Mouse (Mus musculus) adrenal gland, postnatal 4 days (tissue): ENCODE results near the gene Runx3. TPM values are rescaled to one million over a fixed set of nuclear protein-coding genes. Genes with fewer than 3 reads are reported as not detected.

Experiments
- DNase-seq, 2 experiments: peaks; one replicate each; pipeline ENCODE4 v3.0.0; 2021 to 2022; ENCODE audit warnings: low spot score in 2 of 2, mixed read lengths in 2 of 2
- total RNA-seq, 2 experiments: library from RNA; stranded (reverse); gene quantifications; 2 replicates each; pipeline ENCODE4 v1.2.3; 2021

Runx3 gene
- total RNA-seq, 2 experiments from 2014 or later: 1.3 to 1.7 TPM

- DNase-seq: peak; percentile 32 to 37
These were observed 29.8 kb downstream of the Runx3 start for GRCm38 (mm10) chr4:135150031-135150801.

DNA sequence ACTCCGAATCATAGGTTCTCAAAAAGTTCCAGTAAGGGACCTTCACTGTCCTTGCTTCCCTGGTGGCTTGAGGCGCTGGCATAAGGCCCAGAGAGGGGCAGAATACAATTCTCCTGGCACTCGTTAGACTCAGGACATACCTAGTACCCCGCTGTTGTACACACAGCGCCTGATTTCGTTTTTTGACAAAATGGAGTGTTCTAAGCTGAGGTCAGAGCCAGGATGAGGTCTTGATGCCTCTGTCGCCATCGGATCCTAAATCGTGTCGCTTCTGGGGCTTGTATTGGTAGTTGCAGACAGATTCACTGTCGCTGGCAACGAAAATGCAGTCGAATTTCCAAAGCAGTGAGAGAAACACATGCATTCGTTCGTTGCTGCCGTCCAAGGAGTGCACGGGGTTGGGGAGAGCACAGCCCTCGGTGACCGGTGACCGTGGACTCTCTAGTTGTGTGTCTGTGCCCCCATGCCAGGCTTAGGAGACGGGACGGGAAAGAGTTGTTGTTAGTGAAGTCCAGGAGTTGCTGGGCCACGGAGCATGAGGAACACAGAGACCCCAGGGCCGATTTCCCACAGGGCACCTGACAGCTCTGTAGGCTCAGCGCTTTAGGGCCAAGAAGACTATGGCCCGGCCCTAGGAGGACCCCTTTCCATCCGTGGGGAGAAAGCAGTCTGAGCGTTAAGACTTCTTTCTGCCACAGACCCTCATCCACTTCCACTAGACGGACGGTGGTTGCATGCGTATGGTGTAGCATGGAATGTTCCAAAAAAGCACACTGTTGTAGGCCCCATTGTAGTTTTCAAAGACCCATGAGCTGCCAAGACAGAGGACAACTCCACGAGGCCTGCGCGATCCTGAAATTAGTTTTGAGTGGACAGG lies 30.9 kb downstream of the Runx3 start:
- no peak for DNase-seq

GRCm38 (mm10) chr4:135151988-135152594 lies 31.6 kb downstream of the Runx3 start:
- DNase-seq: no peak

- no peak for DNase-seq
These were observed 32.4 kb downstream of the Runx3 start for GRCm38 (mm10) chr4:135152834-135153259.

- no peak for DNase-seq
These were observed 33.0 kb downstream of the Runx3 start for GRCm38 (mm10) chr4:135153260-135154088.

GRCm38 (mm10) chr4:135154089-135154949 lies 33.9 kb downstream of the Runx3 start:
- no peak for DNase-seq

- DNase-seq: no peak
These were observed 34.8 kb downstream of the Runx3 start for GRCm38 (mm10) chr4:135155106-135155800.

DNA sequence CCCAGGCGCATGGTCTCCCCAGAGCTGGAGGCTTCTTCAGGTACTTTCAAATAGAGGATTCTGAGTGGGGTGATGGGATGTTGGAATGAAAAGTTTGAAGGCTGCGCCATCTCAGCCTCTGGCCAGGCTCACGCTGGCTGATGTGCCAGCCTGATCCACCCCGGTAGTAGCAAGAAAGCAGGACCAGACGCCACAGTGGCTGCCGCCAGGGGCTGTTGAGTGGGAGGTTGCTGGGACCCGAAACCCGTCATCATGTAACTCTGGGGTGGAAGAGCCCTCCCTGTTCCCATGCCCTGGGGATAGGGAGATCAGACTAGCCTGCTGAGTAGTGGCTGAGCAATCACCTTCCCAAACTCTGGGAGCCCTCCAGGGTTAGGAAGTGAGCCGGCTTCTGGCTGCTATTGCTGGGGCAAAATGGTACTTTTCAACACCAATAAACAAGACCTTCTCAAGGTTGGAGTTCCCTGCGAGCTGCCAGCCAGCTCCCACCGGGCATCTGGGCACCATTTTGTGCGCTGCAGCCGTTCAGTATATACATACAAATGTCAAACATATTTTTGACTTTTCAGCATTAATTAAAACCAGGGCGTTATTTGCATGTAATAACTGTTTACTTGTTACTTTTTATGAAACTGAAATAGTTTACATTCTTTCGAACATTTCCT lies 35.5 kb downstream of the Runx3 start:
- no peak for DNase-seq

DNA sequence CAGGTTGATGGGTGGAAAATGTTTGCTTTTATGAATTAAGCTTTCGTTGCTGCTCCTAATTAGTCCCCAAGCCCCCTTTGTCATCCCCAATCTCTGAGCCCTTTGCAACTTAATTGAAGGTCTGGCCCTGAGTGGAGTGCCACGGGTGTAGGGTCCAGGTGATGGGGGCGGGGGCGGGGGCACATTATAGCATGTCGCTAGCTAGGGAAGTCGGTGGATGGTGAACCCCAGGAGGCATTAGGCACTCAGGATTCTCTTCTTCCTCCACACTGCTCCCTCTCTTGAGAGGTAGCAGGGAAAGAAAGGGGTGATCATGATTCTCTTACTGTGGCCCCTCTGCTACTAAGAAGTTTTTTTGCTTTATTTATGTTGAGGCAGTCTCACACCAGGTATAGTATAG lies 36.1 kb downstream of the Runx3 start:
- no peak for DNase-seq

DNA sequence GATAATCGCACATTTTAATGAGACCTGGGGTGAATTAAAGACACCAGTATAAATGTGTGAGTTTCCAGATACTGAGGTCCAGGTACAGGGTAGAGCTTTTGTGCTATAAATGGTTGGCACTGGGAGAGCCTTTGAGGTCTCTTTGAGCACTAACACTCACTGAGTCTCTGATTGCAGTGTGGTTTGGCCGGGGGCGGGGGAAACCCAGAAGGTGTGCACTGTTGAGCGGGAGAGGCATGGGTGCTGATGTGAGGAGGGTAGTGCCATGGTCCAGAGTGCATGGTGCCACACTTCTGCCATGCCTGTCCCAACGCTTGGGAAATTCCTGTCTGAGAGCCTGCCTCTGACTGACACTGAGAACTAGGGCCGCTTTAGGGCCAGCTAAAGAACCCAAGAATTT lies 36.9 kb downstream of the Runx3 start:
- no peak for DNase-seq

DNA sequence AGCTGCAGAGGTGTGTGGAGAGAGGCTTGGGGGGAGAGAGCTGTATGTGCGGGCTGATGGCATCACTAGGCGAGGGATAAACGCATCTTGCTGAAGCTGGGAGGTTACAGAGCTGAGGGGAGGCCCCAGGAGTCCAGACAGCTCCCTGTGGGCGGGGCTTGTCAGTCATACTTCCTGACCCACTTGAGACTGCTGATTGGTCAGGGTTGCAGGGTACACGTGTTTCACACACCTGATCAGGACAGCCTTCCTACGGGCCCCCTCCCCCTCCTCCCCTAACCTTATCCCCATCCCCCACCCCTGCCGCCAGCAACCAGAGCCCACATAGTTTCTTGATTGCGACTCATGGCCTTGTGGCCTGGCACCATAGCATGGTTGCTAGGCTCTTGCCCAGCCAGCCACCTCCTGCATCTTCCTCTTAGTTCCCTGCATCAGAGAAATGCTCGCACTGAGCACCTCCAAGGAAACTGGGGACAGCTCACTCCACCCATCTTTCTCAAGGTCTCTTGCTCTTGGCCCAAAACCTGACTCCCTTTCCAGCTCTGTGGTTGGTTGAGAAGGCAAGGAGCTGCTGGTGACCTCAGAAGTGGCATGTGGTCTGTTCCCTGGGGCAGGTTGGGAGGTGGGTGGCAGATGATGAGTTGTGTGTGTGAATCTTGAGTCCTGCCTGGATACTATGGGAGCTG lies 38.4 kb downstream of the Runx3 start:
- no peak for DNase-seq

DNA sequence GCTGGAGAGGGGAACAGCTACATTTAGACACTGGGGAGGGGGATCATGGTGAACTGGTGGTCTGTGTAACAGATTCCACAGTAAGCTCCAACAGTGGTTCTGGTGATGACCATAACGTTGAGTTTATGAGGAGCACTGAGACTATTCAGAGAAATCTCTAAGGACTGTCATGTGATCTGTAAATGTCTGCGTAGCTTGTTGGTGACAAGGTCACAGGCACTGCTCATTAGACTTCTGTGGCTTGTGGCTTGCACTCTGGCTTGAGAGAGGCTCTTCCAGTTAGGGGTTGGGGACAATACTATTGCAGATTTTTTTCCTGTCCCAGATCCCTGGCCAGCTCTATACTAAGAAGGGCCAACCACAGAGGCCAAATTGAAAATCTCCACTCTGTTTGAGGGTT lies 39.2 kb downstream of the Runx3 start:
- no peak for DNase-seq

- no peak for DNase-seq
These were observed 39.7 kb downstream of the Runx3 start for GRCm38 (mm10) chr4:135160168-135160567.

GRCm38 (mm10) chr4:135161441-135161840 lies 41.0 kb downstream of the Runx3 start:
- DNase-seq: no peak

DNA sequence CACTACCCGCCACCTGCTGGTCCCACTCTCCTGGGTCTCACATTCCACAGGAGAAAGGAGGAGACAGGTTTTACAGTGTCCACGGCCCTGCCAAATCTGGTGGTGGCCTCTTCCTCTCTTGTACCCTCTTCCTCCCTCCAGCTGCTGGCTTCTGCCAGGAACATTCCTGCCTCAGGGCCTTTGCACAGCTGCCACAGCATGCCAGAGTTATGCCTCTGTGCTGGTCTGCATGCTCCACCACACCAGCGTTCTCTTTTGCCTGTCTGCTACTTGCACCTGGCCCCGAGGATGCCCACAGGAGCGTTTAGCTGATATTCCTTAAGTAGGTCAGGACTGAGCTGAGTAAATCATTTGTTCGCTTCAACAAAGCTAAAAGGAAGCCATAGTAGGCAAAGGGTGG lies 45.3 kb downstream of the Runx3 start:
- DNase-seq: no peak

GRCm38 (mm10) chr4:135166413-135167225 lies 46.2 kb downstream of the Runx3 start:
- DNase-seq: no peak

- DNase-seq: no peak
These were observed 47.5 kb downstream of the Runx3 start for GRCm38 (mm10) chr4:135167816-135168527.
